Mouse (Mus musculus): ENCODE results near the gene Pgls. TPM values are rescaled to one million over a fixed set of nuclear protein-coding genes. Genes with fewer than 3 reads are reported as not detected.

The Pgls gene
- polyA plus RNA-seq, 1 experiment from 2014 or later, result 189 TPM

- WGBS, result 11% methylated on average over 13 of the region's 13 CpGs
- Histone ChIP-seq H3K4me2 (ENCODE audit: low read length) (peak within 1 kb of the TSS; percentile 53), H3K36me3 (ENCODE audit: control insufficient read depth, insufficient read depth) (no peaks in the 10 kb centered on the region), H3K4me3 (replicated peaks; ENCODE audit: low read length) (peak within 1 kb of the TSS; percentile 66), H3K4me1 (replicated peaks; ENCODE audit: control insufficient read depth, insufficient read depth, low read length) (peaks cover 30% of the 10 kb centered on the region), H3K27me3 (replicated peaks; ENCODE audit: control insufficient read depth, insufficient read depth, low read length) (no peaks in the 10 kb centered on the region), H3K27ac (ENCODE audit: low read length) (peak within 1 kb of the TSS; percentile 79), H3K9ac (replicated peaks; ENCODE audit: low read depth, low read length) (peak within 1 kb of the TSS; percentile 56), H3K9me3 (ENCODE audit: control insufficient read depth, low read length) (no peaks in the 10 kb centered on the region)
- ATAC-seq, result no peak
These were observed 23.5 kb upstream of the Pgls start, which contains the start of gene Slc27a1 for GRCm38 (mm10) chr8:71568387-71568937. Gene Slc27a1, plus strand, starts transcription at chr8:71568882.

- peak overlapping the region; percentile 56 for H3K9ac ChIP-seq (replicated peaks; ENCODE audit: low read depth, low read length)
- H3K4me1 ChIP-seq (replicated peaks; ENCODE audit: control insufficient read depth, insufficient read depth, low read length), result peaks cover 30% of the 10 kb centered on the region
- no peaks in the 10 kb centered on the region for H3K27me3 ChIP-seq (replicated peaks; ENCODE audit: control insufficient read depth, insufficient read depth, low read length)
- H3K4me3 ChIP-seq (replicated peaks; ENCODE audit: low read length), result peak overlapping the region; percentile 66
- ATAC-seq, result no peak
- H3K4me2 ChIP-seq (ENCODE audit: low read length), result peak overlapping the region; percentile 53
- no peaks in the 10 kb centered on the region for H3K36me3 ChIP-seq (ENCODE audit: control insufficient read depth, insufficient read depth)
- H3K27ac ChIP-seq (ENCODE audit: low read length), result peak overlapping the region; percentile 79
- 20% methylated on average over 6 of the region's 6 CpGs for WGBS
- no peaks in the 10 kb centered on the region for H3K9me3 ChIP-seq (ENCODE audit: control insufficient read depth, low read length)
These were observed 23.0 kb upstream of the Pgls start for GRCm38 (mm10) chr8:71568941-71569340.

- ATAC-seq, result peak; percentile 81
- H3K9ac ChIP-seq (replicated peaks; ENCODE audit: low read depth, low read length), result peak overlapping the region; percentile 56
- peak overlapping the region; percentile 53 for H3K4me2 ChIP-seq (ENCODE audit: low read length)
- WGBS, result 1% methylated on average over 51 of the region's 51 CpGs
- peak overlapping the region; percentile 79 for H3K27ac ChIP-seq (ENCODE audit: low read length)
- H3K4me3 ChIP-seq (replicated peaks; ENCODE audit: low read length), result peak overlapping the region; percentile 66
- no peaks in the 10 kb centered on the region for H3K27me3 ChIP-seq (replicated peaks; ENCODE audit: control insufficient read depth, insufficient read depth, low read length)
- H3K9me3 ChIP-seq (ENCODE audit: control insufficient read depth, low read length), result no peaks in the 10 kb centered on the region
- peaks cover 32% of the 10 kb centered on the region for H3K4me1 ChIP-seq (replicated peaks; ENCODE audit: control insufficient read depth, insufficient read depth, low read length)
- H3K36me3 ChIP-seq (ENCODE audit: control insufficient read depth, insufficient read depth), result no peaks in the 10 kb centered on the region
These were observed 22.3 kb upstream of the Pgls start for GRCm38 (mm10) chr8:71569366-71570290.

- Histone ChIP-seq H3K27me3 (replicated peaks; ENCODE audit: control insufficient read depth, insufficient read depth, low read length) (no peaks in the 10 kb centered on the region), H3K9ac (replicated peaks; ENCODE audit: low read depth, low read length) (peak overlapping the region; percentile 56), H3K4me3 (replicated peaks; ENCODE audit: low read length) (peak overlapping the region; percentile 66), H3K4me2 (ENCODE audit: low read length) (peak overlapping the region; percentile 53), H3K9me3 (ENCODE audit: control insufficient read depth, low read length) (no peaks in the 10 kb centered on the region), H3K27ac (ENCODE audit: low read length) (peak overlapping the region; percentile 79), H3K4me1 (replicated peaks; ENCODE audit: control insufficient read depth, insufficient read depth, low read length) (peaks cover 32% of the 10 kb centered on the region), H3K36me3 (ENCODE audit: control insufficient read depth, insufficient read depth) (no peaks in the 10 kb centered on the region)
- under 1% methylated on average over 41 of the region's 41 CpGs for WGBS
- ATAC-seq, result peak; percentile 88
These were observed 21.6 kb upstream of the Pgls start for GRCm38 (mm10) chr8:71570291-71570954.

DNA sequence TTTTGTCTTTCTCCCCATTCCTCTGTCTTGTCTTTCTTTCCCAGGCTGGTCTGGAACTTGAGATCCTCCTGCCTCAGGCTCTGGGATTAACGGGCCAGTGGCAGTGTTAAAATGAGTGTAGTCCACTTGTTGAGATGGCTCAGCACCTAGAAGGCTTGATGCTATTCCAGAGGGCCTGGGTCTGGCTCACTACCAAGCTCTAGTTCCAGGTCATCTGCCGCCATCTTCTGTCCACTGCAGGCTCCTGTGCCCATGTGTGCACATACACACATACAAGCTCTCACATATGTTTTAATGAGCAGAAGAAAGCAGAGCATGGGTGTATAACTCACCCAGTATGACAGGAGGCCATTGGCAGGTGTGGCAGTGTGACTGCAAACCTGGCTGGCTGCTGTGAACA, 19.9 kb upstream of the Pgls start:
- Histone ChIP-seq H3K27ac (ENCODE audit: low read length) (peak overlapping the region; percentile 72), H3K4me3 (replicated peaks; ENCODE audit: low read length) (no peak overlapping the region), H3K27me3 (replicated peaks; ENCODE audit: control insufficient read depth, insufficient read depth, low read length) (no peaks in the 10 kb centered on the region), H3K36me3 (ENCODE audit: control insufficient read depth, insufficient read depth) (no peaks in the 10 kb centered on the region), H3K4me2 (ENCODE audit: low read length) (peak overlapping the region; percentile 53; the same call in 1 of the 2 replicates), H3K9ac (replicated peaks; ENCODE audit: low read depth, low read length) (no peak overlapping the region), H3K9me3 (ENCODE audit: control insufficient read depth, low read length) (no peaks in the 10 kb centered on the region), H3K4me1 (replicated peaks; ENCODE audit: control insufficient read depth, insufficient read depth, low read length) (peaks cover 32% of the 10 kb centered on the region)
- WGBS, result 73% methylated on average over 2 of the region's 2 CpGs
- no peak for ATAC-seq

GRCm38 (mm10) chr8:71572847-71573633, 18.9 kb upstream of the Pgls start:
- ATAC-seq, result peak; percentile 1; the same call in 1 of the 2 replicates
- peak overlapping the region; percentile 14 for H3K4me3 ChIP-seq (replicated peaks; ENCODE audit: low read length)
- peak overlapping the region; percentile 53 for H3K4me2 ChIP-seq (ENCODE audit: low read length)
- H3K9ac ChIP-seq (replicated peaks; ENCODE audit: low read depth, low read length), result peak overlapping the region; percentile 18; the same call in 1 of the 2 replicates
- H3K27ac ChIP-seq (ENCODE audit: low read length), result peak overlapping the region; percentile 72
- no peaks in the 10 kb centered on the region for H3K9me3 ChIP-seq (ENCODE audit: control insufficient read depth, low read length)
- 37% methylated on average over 9 of the region's 9 CpGs for WGBS
- no peaks in the 10 kb centered on the region for H3K27me3 ChIP-seq (replicated peaks; ENCODE audit: control insufficient read depth, insufficient read depth, low read length)
- H3K4me1 ChIP-seq (replicated peaks; ENCODE audit: control insufficient read depth, insufficient read depth, low read length), result peaks cover 32% of the 10 kb centered on the region
- H3K36me3 ChIP-seq (ENCODE audit: control insufficient read depth, insufficient read depth), result no peaks in the 10 kb centered on the region

DNA sequence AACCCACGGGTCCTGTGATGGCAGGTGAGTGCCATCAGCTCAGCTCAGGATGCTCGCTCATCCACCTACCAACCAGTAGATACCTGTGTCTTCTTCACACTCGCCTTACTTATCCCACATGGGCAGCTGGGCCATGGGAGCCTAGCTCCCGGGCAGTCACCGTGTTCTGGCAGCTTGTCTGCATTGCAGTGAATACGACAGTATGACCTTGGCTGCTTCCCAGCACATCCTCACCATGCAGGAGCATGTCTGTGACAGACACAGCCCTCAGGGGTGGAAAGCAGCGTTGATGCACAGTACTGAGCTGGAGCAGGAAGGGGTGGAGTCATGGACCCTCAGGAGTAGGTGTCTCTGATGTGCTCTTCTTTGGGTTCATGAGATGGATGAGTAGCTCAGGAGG, 17.6 kb upstream of the Pgls start:
- ATAC-seq, result no peak
- WGBS, result 62% methylated on average over 7 of the region's 7 CpGs
- Histone ChIP-seq H3K27me3 (replicated peaks; ENCODE audit: control insufficient read depth, insufficient read depth, low read length) (no peaks in the 10 kb centered on the region), H3K27ac (ENCODE audit: low read length) (no peak overlapping the region), H3K36me3 (ENCODE audit: control insufficient read depth, insufficient read depth) (no peaks in the 10 kb centered on the region), H3K9ac (replicated peaks; ENCODE audit: low read depth, low read length) (no peak overlapping the region), H3K9me3 (ENCODE audit: control insufficient read depth, low read length) (no peaks in the 10 kb centered on the region), H3K4me3 (replicated peaks; ENCODE audit: low read length) (no peak overlapping the region), H3K4me1 (replicated peaks; ENCODE audit: control insufficient read depth, insufficient read depth, low read length) (peaks cover 26% of the 10 kb centered on the region), H3K4me2 (ENCODE audit: low read length) (no peak overlapping the region)

GRCm38 (mm10) chr8:71575020-71575419, 17.0 kb upstream of the Pgls start:
- ATAC-seq, result no peak
- Histone ChIP-seq H3K27ac (ENCODE audit: low read length) (no peak overlapping the region), H3K4me2 (ENCODE audit: low read length) (no peak overlapping the region), H3K9me3 (ENCODE audit: control insufficient read depth, low read length) (no peaks in the 10 kb centered on the region), H3K9ac (replicated peaks; ENCODE audit: low read depth, low read length) (no peak overlapping the region), H3K4me1 (replicated peaks; ENCODE audit: control insufficient read depth, insufficient read depth, low read length) (peaks cover 31% of the 10 kb centered on the region), H3K4me3 (replicated peaks; ENCODE audit: low read length) (no peak overlapping the region), H3K27me3 (replicated peaks; ENCODE audit: control insufficient read depth, insufficient read depth, low read length) (no peaks in the 10 kb centered on the region), H3K36me3 (ENCODE audit: control insufficient read depth, insufficient read depth) (no peaks in the 10 kb centered on the region)
- 74% methylated on average over 1 of the region's 1 CpGs for WGBS
